8 mouse cellular contexts compared by ENCODE assay signal in the genomic region with DNA sequence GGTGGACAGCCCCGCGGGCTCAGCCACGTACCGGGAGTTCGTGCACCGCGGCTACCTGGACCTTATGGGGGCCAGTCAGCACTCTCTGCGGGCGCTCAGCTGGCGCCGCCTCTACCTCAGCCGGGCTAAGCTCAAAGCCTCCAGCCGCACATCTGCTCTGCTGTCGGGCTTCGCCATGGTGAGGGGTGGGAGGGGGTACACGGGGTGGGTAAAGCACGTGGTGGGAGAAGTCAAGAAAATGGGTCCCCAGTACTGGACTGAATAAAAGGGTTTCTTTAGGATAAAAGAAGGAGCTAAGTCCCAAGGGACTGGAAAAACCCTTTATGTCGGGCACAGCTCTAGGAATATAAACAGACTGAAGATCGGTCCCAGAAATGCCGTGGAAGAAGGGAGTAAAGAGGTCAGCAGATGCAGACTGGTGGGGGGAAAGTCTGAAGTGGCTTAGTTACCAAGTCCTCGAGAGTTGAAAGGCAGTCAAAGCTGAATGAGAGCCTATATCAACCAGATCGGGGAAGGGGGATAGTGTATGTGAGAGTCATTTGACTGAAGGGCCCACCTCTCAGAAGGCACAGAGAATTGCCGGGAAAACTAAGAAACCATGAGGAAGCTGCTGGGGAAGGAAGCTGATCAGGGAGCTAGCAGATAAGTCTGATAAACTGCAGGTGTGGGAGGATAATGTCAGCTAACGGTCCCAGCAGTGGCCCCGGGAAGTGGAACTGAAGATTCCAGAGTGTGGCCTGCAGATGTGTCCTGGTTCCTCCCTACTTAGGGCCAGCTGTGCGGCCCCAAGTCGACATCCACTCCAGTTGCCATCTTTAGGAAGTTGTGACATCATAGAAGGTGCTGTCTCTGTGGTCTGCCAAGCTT. TPM values are rescaled to one million over a fixed set of nuclear protein-coding genes. Genes with fewer than 3 reads are reported as not detected.
A peak's percentile ranks its signal among the peaks of the same experiment; 100 is the strongest.
DNase-seq lines count a peak whose midpoint lies in the region; ATAC-seq lines count a peak whose summit lies in the region.

No protein-coding gene starts in this region.

- peak; percentile 21; the same call in 1 of the 2 replicates for ATAC-seq in hindbrain, embryonic 11.5 days (ENCODE audit: low FRiP score)
- peak; percentile 34 for ATAC-seq in megakaryocyte, adult 5-6 weeks (ENCODE audit: poor library complexity, severe bottlenecking)

- peak overlapping the region; percentile 42 for H3K4me3 ChIP-seq in hindbrain, embryonic 11.5 days (ENCODE audit: low read depth, low read length)

- H3K36me3 ChIP-seq in hindbrain, embryonic 11.5 days (ENCODE audit: control insufficient read depth, insufficient read depth, low read length): peaks cover 6% of the 10 kb centered on the region; the same call in 1 of the 2 replicates

- peak overlapping the region; percentile 49; the same call in 1 of the 2 replicates for H3K27ac ChIP-seq in hindbrain, embryonic 11.5 days (ENCODE audit: low read depth, low read length)

- H3K27me3 ChIP-seq in hindbrain, embryonic 11.5 days (ENCODE audit: control insufficient read depth, insufficient read depth, low read length): no peaks in the 10 kb centered on the region

- H3K4me2 ChIP-seq in hindbrain, embryonic 11.5 days (replicated peaks; ENCODE audit: low read depth, low read length): peak overlapping the region; percentile 72

- peaks cover 6% of the 10 kb centered on the region; the same call in 1 of the 2 replicates for H3K4me1 ChIP-seq in hindbrain, embryonic 11.5 days (replicated peaks; ENCODE audit: control insufficient read depth, insufficient read depth, low read length)

- peak overlapping the region; percentile 64 for H3K9ac ChIP-seq in hindbrain, embryonic 11.5 days (ENCODE audit: low read depth, low read length)

- H3K9me3 ChIP-seq in hindbrain, embryonic 11.5 days (ENCODE audit: control insufficient read depth, low read length): no peaks in the 10 kb centered on the region

- peak; percentile 12 for DNase-seq in retina, embryonic 14.5 days (ENCODE audit: low spot score)
- DNase-seq in retina, postnatal 1 day: no peak
- peak; percentile 55 for DNase-seq in embryo, embryonic 10.5 days (ENCODE audit: low spot score)
- DNase-seq in hindbrain, embryonic 11.5 days (ENCODE audit: low spot score): peak; percentile 46
- no peak for DNase-seq in right cerebral cortex, adult 18-20 months
- no peak for DNase-seq in cerebellum, adult 9-10 months
- DNase-seq in ovary, postnatal 14 days (ENCODE audit: low spot score): no peak

- WGBS in hindbrain, embryonic 11.5 days: 6% methylated on average over 27 of the region's 27 CpGs

RNA-seq across cellular contexts. Expression of gene Orai3, which starts 0.7 kb away (rescaled TPM):
- polyA plus RNA-seq in hindbrain, embryonic 11.5 days (2014; fragmentation: Nextera tagmentation; extraction: Ambion mirVana): 6.7 and 8.5 TPM in 2 replicates
- 30.9 and 33.7 TPM in 2 replicates for total RNA-seq in megakaryocyte, adult 5-6 weeks (2015)
- total RNA-seq in megakaryocyte, adult 5-6 weeks (2017): 29.5 and 32.7 TPM in 2 replicates

RNA-seq across cellular contexts. Expression of gene Setd1a, which starts 6.2 kb away (rescaled TPM):
- polyA plus RNA-seq in hindbrain, embryonic 11.5 days (2014; fragmentation: Nextera tagmentation; extraction: Ambion mirVana): 21.3 and 22.4 TPM in 2 replicates
- total RNA-seq in megakaryocyte, adult 5-6 weeks (2015): 35.2 and 43.3 TPM in 2 replicates
- 7.7 and 9.8 TPM in 2 replicates for total RNA-seq in megakaryocyte, adult 5-6 weeks (2017)

RNA-seq across cellular contexts. Expression of gene Gm49388, which starts 15.1 kb away (rescaled TPM):
- not detected in 2 replicates for polyA plus RNA-seq in hindbrain, embryonic 11.5 days (2014; fragmentation: Nextera tagmentation; extraction: Ambion mirVana)
- total RNA-seq in megakaryocyte, adult 5-6 weeks (2015): not detected in 2 replicates
- not detected in 2 replicates for total RNA-seq in megakaryocyte, adult 5-6 weeks (2017)

RNA-seq across cellular contexts. Expression of gene Fbxl19, which starts 25.9 kb away (rescaled TPM):
- polyA plus RNA-seq in hindbrain, embryonic 11.5 days (2014; fragmentation: Nextera tagmentation; extraction: Ambion mirVana): 6.2 and 10.7 TPM in 2 replicates
- 2.1 TPM in 2 replicates for total RNA-seq in megakaryocyte, adult 5-6 weeks (2015)
- total RNA-seq in megakaryocyte, adult 5-6 weeks (2017): 5.8 and 6.2 TPM in 2 replicates

RNA-seq across cellular contexts. Expression of gene Hsd3b7, which starts 30.1 kb away (rescaled TPM):
- polyA plus RNA-seq in hindbrain, embryonic 11.5 days (2014; fragmentation: Nextera tagmentation; extraction: Ambion mirVana): 7.6 and 7.8 TPM in 2 replicates
- 27.0 and 30.9 TPM in 2 replicates for total RNA-seq in megakaryocyte, adult 5-6 weeks (2015)
- total RNA-seq in megakaryocyte, adult 5-6 weeks (2017): 28.5 and 28.7 TPM in 2 replicates

Comparison
In these comparisons a context has a peak if more than half of its experiments do, and no peak if none do; other contexts are left out.
1. DNase-seq: peak in retina, embryonic 14.5 days (single experiment), embryo, embryonic 10.5 days (single experiment) and hindbrain, embryonic 11.5 days (single experiment); none in retina, postnatal 1 day (single experiment), right cerebral cortex, adult 18-20 months (single experiment), cerebellum, adult 9-10 months (single experiment) and ovary, postnatal 14 days (single experiment).